Mouse (Mus musculus) bone marrow macrophage, adult 2 months (primary cell): ENCODE measurements around the gene Cdh26.

ENCODE experiments used
- CTCF ChIP-seq: IDR thresholded peaks from 2 replicates; pipeline ENCODE4 v1.5.1; 2012; ENCODE audit warnings: low read depth, mild to moderate bottlenecking, low read length, moderate library complexity
- POLR2A ChIP-seq: IDR thresholded peaks from 2 replicates; pipeline ENCODE4 v1.6.1; 2012; ENCODE audit warnings: mild to moderate bottlenecking, low read depth, low read length, borderline replicate concordance

GRCm38 (mm10) chr2:178414261-178415149 is 15.8 kb upstream of the Cdh26 start, which contains the start of the genes Ppp1r3d and Fam217b:
- TF ChIP-seq POLR2A (no peak), CTCF (no peak)
